Mouse (Mus musculus): Measurements from ENCODE around the gene Mmp8.

The Mmp8 gene

GRCm38 (mm10) chr9:7558221-7559017, at the start of gene Mmp8:
TSS of gene Mmp8 (plus strand) at chr9:7558456.
- DNase-seq (ENCODE audit: low read depth, low spot score): no peak

DNA sequence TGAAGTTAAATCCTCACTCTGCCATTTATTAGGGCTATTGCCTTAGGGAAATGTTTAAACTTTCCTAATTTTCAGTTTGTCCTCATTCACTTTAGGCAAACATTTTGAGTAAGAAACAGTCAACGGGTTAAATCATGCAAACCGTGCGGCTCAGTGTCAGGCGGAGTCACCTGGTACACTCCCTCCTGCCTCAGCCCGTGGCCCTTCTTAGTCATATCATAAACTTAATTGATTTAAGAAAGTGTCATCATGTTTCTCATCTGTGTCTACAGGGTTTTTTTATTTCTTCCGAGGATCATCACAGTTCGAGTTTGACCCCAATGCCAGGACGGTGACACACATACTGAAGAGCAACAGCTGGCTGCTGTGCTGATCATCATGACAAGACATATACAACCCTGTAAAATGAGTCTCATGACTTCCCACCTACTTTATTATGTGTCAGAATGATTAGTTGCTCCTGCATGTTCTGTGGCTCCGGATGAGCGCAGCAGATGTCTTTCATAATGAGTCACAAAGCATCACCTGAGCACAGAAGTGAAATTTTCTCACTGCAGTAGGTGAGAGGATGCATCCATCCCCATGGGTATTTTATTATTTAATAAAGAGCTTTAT, 48.5 kb upstream of the Mmp8 start:
- DNase-seq (ENCODE audit: low read depth, low spot score): no peak

- no peak for DNase-seq (ENCODE audit: low read depth, low spot score)
These were observed 40.2 kb upstream of the Mmp8 start for GRCm38 (mm10) chr9:7517944-7518571.

DNA sequence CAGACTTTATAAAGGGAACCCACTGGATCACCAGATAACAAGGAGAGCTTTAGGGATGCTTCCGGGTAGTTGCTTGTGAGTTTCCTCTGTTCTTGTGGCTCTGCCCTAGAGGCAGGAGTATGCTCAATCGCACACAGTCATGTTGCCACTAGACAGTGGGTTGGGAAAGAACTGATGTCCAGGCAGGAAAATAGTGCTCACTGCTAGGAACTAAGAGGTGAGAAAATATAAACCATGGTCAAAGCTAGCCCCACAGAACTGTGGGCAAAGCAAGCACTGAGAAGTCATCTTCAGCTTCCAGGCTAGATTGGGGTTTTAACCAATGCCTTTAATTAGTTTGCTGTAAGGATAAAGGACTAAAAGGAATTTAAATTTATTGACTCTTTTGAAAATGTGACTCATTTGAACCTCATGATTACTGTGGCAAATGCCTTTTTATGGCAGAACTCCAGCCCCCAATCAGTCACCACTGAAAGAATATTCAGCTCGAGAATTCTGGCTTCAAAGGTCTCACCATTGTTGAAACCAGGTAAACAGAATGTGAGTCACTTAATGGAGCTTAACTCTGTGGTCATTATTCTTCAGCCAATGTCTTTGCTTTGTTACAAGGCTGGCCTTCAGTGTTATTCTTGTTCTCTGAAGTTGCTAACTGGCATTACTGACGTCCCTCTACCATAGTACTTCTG, 31.9 kb upstream of the Mmp8 start:
- no peak for DNase-seq (ENCODE audit: low read depth, low spot score)

GRCm38 (mm10) chr9:7542763-7543162, 15.5 kb upstream of the Mmp8 start:
- DNase-seq (ENCODE audit: low read depth, low spot score): no peak

GRCm38 (mm10) chr9:7544923-7545457, 13.3 kb upstream of the Mmp8 start:
- no peak for DNase-seq (ENCODE audit: low read depth, low spot score)

- no peak for DNase-seq (ENCODE audit: low read depth, low spot score)
These were observed 12.8 kb upstream of the Mmp8 start for GRCm38 (mm10) chr9:7545471-7545870.

DNA sequence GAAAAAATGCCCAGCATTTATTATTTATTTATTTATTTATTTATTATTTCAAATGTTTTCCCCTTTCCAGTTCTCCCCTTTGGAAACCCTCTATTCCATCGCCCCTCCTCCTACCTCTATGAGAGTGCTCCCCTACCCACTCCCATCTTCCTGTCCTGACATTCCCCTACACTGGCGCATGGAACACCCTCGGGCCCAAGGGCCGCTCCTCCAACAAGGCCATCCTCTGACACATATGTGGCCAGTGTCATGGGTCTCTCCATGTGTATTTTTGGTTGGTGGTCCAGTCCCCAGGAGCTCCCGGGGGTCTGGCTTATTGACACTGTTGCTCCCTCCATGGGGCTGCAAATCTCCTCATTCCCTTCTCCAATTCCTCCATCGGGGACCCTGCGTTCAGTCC, 12.3 kb upstream of the Mmp8 start:
- DNase-seq (ENCODE audit: low read depth, low spot score): no peak

DNA sequence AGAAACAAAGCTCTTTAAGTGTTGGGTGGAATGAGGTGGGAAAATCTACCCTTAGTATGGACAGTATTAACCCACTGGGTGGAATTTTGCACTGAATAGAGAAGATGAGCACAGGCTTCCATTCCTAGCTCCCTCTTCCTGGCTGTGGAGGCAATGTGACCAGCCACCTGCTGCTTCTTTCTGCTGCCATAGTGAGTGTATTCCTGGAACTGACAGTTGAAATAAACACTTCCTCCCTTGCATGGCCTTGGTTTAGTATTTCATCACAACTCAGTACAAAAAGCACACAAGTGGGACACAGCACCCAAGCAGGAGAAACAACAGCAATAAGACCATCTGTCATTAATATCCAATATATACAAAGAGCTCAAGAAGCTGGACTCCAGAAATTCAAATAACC, 6.3 kb upstream of the Mmp8 start:
- DNase-seq (ENCODE audit: low read depth, low spot score): no peak

- DNase-seq (ENCODE audit: low read depth, low spot score): no peak
These were observed 4.7 kb upstream of the Mmp8 start for GRCm38 (mm10) chr9:7553536-7553935.

- no peak for DNase-seq (ENCODE audit: low read depth, low spot score)
These were observed 3.9 kb upstream of the Mmp8 start for GRCm38 (mm10) chr9:7554382-7554781.

DNA sequence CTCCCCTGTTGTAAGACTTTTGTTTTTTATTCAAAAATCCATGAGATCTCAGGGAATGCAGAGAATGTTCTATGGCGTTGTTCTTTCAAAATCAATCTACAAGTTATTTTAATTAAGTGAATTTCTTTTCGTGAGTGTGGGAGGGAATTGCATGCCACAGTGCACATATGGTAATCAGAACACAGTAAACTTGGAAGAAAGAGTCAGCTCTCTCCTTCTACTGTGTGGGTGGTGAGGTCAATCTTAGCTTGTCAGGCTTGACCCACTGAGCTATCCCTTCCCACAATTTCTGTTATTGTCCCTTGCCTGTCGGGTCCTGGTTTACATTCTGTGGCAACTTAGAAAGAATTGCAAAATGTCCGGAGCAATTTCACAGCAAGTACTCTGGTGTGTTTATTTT, 1.8 kb downstream of the Mmp8 start:
- no peak for DNase-seq (ENCODE audit: low read depth, low spot score)

GRCm38 (mm10) chr9:7567376-7567775, 9.1 kb downstream of the Mmp8 start:
- no peak for DNase-seq (ENCODE audit: low read depth, low spot score)

DNA sequence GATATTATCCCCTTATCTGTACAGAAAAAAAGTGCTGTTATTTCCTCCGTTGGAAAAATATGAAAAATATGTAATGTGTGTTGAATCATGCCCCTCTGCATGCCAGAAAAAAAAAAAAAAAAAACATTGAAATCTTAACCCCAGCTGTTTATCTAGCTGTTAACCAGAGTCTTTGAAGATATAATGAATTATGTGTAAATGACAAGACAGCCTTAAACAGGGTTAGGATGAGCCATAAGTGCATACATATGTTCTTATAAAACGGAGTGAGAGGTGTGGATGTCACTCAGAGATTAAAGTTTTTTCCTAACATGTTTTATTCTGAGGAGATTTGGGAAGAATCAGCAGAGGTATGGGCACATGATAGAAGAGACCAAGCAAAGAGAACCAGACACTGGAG, 9.7 kb downstream of the Mmp8 start:
- no peak for DNase-seq (ENCODE audit: low read depth, low spot score)

DNA sequence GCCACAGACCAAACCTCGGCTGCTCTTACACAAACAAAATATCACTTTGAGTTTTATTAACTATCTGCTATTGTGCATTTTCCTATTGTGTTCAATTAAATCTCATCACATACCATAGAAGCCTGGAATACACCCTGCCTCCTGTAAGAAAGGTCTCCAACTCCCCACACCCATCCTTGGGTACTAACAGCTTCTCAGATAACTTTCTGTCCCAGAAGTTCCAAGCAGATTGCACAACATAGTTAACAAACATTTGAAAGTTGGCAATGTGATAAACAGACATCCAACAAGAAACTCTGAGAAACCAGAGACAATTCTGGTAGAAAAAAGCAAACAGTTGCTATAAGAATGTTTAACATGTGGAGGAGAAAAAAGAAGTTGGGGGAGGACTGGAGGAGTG, 12.2 kb downstream of the Mmp8 start:
- DNase-seq (ENCODE audit: low read depth, low spot score): no peak

DNA sequence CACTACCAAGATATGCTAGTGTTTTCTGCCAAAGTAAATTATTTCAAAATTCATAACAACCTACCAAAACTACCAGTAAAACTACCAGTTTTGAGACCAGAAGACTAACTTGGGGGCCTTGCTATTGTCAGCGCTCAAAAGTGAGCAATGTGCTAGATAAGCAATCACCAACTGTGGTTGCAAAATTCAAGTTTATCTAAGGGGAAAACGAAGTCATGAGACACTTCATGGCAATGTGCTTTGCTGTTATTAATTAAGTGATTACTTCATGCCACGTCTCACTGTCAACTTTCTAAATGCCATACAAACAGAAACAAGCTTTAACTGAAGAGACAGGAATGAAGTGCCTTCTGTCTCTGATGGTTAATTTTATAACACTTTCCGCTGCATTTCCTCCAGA, 12.9 kb downstream of the Mmp8 start, which contains the start of gene Mmp27:
TSS of gene Mmp27 (plus strand) at position 235 of the 400 bp plus-strand sequence.
- no peak for DNase-seq (ENCODE audit: low read depth, low spot score)

DNA sequence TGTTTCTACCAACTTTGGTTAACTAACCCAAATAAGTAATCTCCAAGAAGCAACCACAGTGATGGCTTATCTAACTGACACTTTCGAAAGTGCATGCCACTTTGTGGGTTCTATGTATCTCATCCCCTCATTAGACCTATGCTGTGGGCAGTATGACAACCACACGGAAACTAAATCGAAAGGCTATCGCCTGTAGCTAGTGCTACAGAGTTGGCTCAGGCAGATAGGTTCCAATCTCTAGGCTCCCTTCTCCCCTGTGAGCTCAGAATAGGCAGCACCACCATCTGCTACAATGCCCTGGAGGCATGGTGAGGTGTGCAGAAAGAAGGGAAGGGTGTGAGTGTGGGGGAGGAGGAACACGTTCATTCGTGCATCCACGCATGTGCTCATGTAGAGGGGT, 13.9 kb downstream of the Mmp8 start:
- DNase-seq (ENCODE audit: low read depth, low spot score): no peak

DNA sequence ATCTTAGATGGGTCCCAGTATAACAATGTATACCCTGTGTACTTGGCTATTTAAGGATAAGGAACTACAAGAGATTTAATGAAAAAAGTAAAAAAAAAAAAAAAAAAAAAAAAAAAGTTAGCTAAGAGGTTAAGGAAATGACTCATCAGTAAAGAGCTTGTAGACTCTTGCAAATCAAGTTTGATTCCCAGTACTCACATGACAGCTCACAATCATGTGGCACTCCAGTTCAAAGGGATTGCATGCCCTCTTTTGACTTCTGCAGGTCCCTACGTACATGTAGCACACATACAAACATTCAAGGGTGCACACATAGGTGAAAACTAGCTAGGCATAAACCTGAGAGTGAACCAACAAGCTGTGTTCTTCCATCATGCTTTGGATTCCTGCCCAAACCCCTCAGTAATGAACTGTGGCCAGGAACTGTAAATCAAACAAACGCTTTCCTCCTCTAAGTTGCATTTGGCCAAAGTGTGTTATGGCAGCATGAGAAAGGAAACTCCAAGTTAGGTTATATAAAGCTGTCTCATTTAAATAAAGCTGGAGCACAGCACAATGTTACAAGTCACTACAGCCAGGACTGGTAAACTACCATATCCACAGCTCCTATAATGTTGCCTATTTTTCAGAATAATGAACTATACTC, 14.5 kb downstream of the Mmp8 start:
- DNase-seq (ENCODE audit: low read depth, low spot score): no peak

DNA sequence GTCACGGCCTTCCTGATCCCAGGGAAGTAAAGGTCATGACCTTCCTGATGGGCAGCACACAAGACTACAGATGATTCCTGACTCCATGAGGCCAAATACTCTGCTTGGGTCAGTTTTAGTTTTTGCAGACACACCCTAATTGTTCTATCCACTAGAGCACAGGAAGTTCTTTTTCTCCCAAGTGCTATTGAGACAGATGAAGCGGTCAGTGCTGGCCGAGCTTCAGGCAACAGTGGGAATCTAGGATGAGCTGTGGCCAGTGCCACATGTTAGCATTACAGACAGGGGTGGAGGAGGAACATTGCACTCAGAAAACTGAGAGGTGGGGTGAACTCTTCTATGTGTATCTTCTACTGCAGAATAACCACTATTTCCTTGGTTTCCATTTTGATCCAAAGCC, 17.3 kb downstream of the Mmp8 start:
- no peak for DNase-seq (ENCODE audit: low read depth, low spot score)

- DNase-seq (ENCODE audit: low read depth, low spot score): no peak
These were observed 19.1 kb downstream of the Mmp8 start for GRCm38 (mm10) chr9:7577371-7577770.

GRCm38 (mm10) chr9:7590063-7590462, 31.8 kb downstream of the Mmp8 start:
- DNase-seq (ENCODE audit: low read depth, low spot score): no peak

All from WW6 (cell line).